Mouse (Mus musculus): ENCODE results near the gene Rad51d. TPM values are rescaled to one million over a fixed set of nuclear protein-coding genes. Genes with fewer than 3 reads are reported as not detected.
"Not testable (repeated sequence)": the region's sequence is repeated elsewhere in the genome, so short reads cannot be mapped to it uniquely, and the experiment has no call there.

Gene Rad51d
- total RNA-seq, 1 experiment from 2014 or later: 17.1 TPM

DNA sequence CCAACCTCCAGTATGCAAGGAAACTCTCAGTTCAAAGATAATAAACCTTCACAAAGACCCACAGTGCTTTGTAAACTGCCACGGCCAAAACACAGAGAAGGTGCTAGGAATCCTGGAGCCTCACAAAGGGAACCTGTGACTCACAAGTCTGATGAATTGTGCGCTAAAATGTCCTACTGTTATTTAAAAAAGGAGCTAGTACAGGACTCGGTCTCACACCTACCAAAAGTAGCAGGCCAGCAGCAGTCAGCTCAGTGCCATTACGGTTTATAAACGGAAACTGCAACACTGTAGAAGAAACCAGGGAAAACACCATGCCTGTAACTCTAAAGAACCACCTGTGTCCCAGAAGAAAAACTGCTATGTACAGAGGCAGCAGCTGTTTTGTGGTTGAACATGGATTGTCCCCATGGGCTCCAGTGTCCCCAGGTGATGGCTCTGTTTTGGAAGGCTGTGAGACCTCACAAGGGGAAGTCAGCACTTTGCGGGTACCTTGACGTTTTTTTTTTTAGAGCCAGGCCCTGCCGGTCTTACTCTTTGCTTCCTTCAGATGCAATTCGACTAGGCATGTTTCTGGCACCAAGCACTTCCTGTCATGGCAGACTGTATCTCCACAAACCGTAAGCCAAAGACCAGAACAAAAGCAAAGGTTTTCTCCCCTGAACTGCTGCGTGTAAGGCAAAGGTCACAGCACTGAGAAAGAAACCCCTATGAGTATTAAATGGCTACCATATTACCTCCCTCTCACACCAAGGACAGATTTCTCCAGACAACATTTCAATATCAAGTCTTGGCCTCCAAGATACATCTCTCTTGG is 54.6 kb downstream of the Rad51d start:
- ATAC-seq (replicated peaks; ENCODE audit: insufficient number of reproducible peaks, low FRiP score, low TSS enrichment, poor library complexity, severe bottlenecking): no peak

DNA sequence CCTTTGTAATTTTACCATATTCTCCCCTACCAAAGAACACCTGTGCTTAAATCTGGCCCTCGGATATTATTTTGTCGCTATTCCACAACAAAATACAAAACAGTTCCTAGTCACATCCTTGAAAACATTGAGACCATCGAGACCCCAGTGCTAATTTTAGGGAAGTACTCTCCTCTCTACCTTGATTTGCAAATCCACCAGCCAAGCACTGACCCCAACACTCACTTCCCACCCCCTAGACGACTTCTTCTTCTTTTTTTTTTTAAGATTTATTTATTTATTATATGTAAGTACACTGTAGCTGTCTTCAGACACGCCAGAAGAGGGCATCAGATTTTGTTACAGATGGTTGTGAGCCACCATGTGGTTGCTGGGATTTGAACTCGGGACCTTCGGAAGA is 56.1 kb downstream of the Rad51d start:
- not testable (repeated sequence) for ATAC-seq (replicated peaks; ENCODE audit: insufficient number of reproducible peaks, low FRiP score, low TSS enrichment, poor library complexity, severe bottlenecking)

DNA sequence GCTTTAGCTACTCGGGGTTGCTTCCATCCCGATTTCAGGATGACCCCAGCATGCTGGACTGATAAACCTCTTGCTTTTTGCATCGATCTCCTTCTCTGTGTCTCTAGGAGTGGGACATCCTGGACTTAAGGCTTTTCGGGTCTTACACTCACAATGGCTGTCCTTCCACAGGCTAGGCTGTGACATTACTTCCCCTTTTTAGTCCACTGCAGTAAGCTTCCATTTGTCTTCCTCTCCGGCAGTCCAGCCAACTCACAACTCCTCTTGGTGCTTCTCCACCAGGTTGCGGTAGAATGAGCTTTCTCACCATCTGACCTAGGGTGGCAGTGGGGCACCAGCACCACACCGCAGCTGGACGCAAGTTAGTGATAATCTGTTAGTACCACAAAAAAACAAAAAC is 56.5 kb downstream of the Rad51d start:
- ATAC-seq (replicated peaks; ENCODE audit: insufficient number of reproducible peaks, low FRiP score, low TSS enrichment, poor library complexity, severe bottlenecking): peak; percentile 47; the same call in 1 of the 2 replicates

DNA sequence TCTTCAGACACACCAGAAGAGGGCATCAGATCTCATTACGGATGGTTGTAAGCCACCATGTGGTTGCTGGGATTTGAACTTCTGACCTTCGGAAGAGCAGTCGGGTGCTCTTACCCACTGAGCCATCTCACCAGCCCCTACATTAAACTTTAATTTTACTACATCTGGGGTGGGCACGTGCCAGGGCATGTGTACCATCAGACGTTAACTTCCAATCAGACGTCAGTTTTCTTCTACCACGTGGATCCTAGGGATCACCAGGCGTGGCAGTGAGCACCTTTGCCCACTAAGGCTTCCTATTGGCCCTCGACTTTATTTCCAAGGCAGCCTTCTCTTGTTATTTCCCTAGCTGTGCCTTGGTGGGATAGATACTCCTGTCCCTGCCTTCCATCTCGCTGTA is 58.0 kb downstream of the Rad51d start:
- ATAC-seq (replicated peaks; ENCODE audit: insufficient number of reproducible peaks, low FRiP score, low TSS enrichment, poor library complexity, severe bottlenecking): not testable (repeated sequence)

DNA sequence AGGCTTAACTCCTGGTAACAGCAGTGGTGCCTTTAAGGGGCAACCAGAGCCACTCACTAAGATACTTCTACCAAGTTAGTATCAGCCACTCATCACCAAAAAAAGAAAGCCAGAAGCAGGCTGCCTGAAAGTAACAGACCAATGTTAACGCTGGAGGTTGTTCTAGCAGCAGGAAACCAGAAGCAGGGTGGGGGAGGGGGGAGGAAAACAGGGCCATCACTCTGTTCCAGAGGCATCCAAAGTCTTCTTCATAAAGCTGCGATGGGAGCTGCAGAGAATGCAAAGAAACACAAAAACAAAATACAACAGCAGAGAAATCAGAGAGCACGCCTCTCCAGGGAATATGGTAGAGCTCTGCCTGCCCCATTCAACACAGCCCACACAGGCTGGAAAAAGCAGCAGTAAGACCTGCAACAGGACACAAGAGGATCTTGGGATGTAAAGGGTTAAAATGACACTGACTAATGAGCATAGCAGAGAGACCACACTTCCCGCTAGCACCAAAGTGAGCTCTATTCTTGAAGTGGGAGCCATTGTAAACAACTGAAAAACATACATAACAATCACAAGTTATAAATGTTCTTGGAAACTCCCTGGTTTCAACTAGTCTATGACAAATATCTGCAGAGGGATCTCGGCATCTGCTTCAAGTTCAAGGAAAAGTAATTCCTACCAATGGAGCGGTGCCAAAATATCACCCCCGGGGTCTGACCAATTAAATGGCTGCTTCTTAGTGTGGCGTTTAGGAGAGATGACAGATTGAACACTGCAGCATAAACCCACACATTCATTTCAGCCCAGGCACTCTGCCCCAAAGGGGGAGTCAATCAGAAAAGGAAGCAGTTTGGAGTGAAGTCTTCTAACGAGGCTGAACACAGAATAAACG is 59.2 kb downstream of the Rad51d start:
- ATAC-seq (replicated peaks; ENCODE audit: insufficient number of reproducible peaks, low FRiP score, low TSS enrichment, poor library complexity, severe bottlenecking): no peak

DNA sequence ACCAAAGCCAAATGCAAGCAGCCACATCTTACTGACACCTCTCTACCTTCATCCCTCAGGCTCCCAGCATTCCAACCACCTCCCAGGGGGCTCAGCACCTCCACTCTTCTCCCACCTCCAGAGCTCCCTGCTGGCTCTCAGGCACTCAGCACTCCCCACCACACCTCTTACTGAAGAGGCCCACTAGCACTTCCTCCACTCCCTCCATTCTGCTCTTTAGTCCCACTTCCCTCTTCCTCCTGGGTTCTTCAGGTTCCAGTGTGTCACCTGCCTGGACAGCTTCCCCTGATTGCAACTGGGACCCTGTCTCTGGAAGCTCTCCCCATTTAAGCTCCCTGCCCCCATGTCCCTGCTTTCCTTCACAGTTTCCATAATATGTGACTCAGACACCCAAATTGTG is 63.6 kb downstream of the Rad51d start:
- no peak for ATAC-seq (replicated peaks; ENCODE audit: insufficient number of reproducible peaks, low FRiP score, low TSS enrichment, poor library complexity, severe bottlenecking)

Other genes with a start within 250 kb of the Rad51d start
- 0.29 to 0.64 TPM in 2 of 3 replicates, not detected in the other for gene Cct6b, start 126.3 kb downstream of the Rad51d start, total RNA-seq (2017)
- gene Zfp830, start 126.3 kb downstream of the Rad51d start, total RNA-seq (2017): 57.6 to 66.5 TPM (median 64.7 TPM) in 3 replicates
- gene Lig3, start 109.5 kb downstream of the Rad51d start, total RNA-seq (2017): 18.8 to 33.3 TPM (median 29.5 TPM) in 3 replicates
- gene Rffl, start 19.4 kb downstream of the Rad51d start, total RNA-seq (2017): 13.3 to 17.8 TPM (median 16.3 TPM) in 3 replicates
- not detected in 3 replicates for gene Fndc8, start 1.5 kb upstream of the Rad51d start, total RNA-seq (2017)
- 0.85 to 13.1 TPM (median 3.6 TPM) in 3 replicates for gene Nle1, start 17.8 kb upstream of the Rad51d start, total RNA-seq (2017)
- gene Unc45b, start 19.9 kb upstream of the Rad51d start, total RNA-seq (2017): not detected in 3 replicates
- 16.5 to 25.2 TPM (median 20.3 TPM) in 3 replicates for gene Slfn5, start 60.7 kb upstream of the Rad51d start, total RNA-seq (2017)
- gene Slfn9, start 101.2 kb upstream of the Rad51d start, total RNA-seq (2017): 7.5 to 17.2 TPM (median 7.7 TPM) in 3 replicates
- 32.7 to 79.3 TPM (median 34.1 TPM) in 3 replicates for gene Slfn8, start 130.2 kb upstream of the Rad51d start, total RNA-seq (2017)
- 546 to 771 TPM (median 642 TPM) in 3 replicates for gene Slfn2, start 174.5 kb upstream of the Rad51d start, total RNA-seq (2017)
- gene Slfn1, start 226.2 kb upstream of the Rad51d start, total RNA-seq (2017): 23.8 to 42.1 TPM (median 29.4 TPM) in 3 replicates